Mouse (Mus musculus) ES-Bruce4 (cell line): ENCODE results near the gene E130218I03Rik. TPM values are rescaled to one million over a fixed set of nuclear protein-coding genes. Genes with fewer than 3 reads are reported as not detected.

Source experiments
- H3K27ac ChIP-seq: 2 replicates; pipeline ENCODE4 v1.5.1; 2012; ENCODE audit warnings: low read length, inconsistent platforms; ENCODE audit not compliant: insufficient read depth
- H3K27me3 ChIP-seq: 2 replicates; pipeline ENCODE4 v1.6.1; 2012; ENCODE audit warnings: mild to moderate bottlenecking, low read length, inconsistent platforms; ENCODE audit not compliant: control insufficient read depth, poor library complexity, insufficient read depth, severe bottlenecking
- H3K36me3 ChIP-seq: 2 replicates; pipeline ENCODE4 v1.6.1; 2012; ENCODE audit warnings: inconsistent platforms, mild to moderate bottlenecking, low read length, moderate library complexity; ENCODE audit not compliant: control insufficient read depth, poor library complexity, insufficient read depth, severe bottlenecking
- H3K4me1 ChIP-seq: one replicate; pipeline ENCODE4 v1.8.1; 2011; ENCODE audit warnings: low read length; ENCODE audit not compliant: control insufficient read depth, insufficient read depth
- H3K4me3 ChIP-seq: 2 replicates; pipeline ENCODE4 v1.5.1; 2011; ENCODE audit warnings: low read depth, mild to moderate bottlenecking, low read length
- H3K9ac ChIP-seq: 2 replicates; pipeline ENCODE4 v1.6.1; 2012; ENCODE audit warnings: low read depth, mild to moderate bottlenecking, inconsistent platforms; ENCODE audit not compliant: poor library complexity, severe bottlenecking
- H3K9me3 ChIP-seq: replicated peaks from 2 replicates; pipeline ENCODE4 v1.6.1; 2012; ENCODE audit warnings: mild to moderate bottlenecking, low read length, inconsistent platforms; ENCODE audit not compliant: control insufficient read depth, poor library complexity, insufficient read depth, severe bottlenecking
- CTCF ChIP-seq: IDR thresholded peaks from one replicate; pipeline ENCODE4 v1.8.1; 2011; ENCODE audit warnings: low read depth, low read length
- EP300 ChIP-seq: IDR thresholded peaks from 2 replicates; pipeline ENCODE4 v1.6.1; 2011; ENCODE audit warnings: low read depth, low read length; ENCODE audit not compliant: insufficient read depth
- POLR2A ChIP-seq: IDR thresholded peaks from one replicate; pipeline ENCODE4 v1.8.1; 2011; ENCODE audit warnings: low read length; ENCODE audit not compliant: insufficient read depth
- polyA plus RNA-seq: library from polyadenylated mRNA; stranded (reverse); fragments of >200 nt; gene quantifications from 2 replicates; pipeline ENCODE4 v1.2.4, GENCODE M21; 2011; ENCODE audit warnings: low read depth; ENCODE audit not compliant: missing spikeins, insufficient read depth, insufficient read length

Gene E130218I03Rik
- polyA plus RNA-seq, 1 experiment: not detected

DNA sequence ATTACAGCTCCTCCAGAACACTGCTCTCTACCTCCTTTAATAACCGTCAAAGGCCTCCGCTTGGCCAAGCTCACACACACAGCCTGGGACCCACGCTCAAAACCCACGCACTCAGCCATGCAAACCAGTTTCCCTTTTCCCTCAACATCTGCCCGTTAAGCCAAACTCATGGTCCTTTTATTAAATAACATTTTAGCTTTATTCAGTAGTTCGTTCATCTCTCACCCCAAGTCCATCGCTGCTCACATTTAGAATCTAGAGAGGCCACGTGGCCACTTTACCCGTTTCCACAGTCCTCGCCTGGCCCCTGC lies 7.4 kb downstream of the E130218I03Rik start:
- Histone ChIP-seq H3K4me1 (peaks cover 6% of the 10 kb centered on the region), H3K27ac (no peak overlapping the region), H3K36me3 (no peaks in the 10 kb centered on the region), H3K27me3 (peaks cover 9% of the 10 kb centered on the region), H3K9me3 (no peaks in the 10 kb centered on the region), H3K9ac (peak overlapping the region; percentile 62), H3K4me3 (peak overlapping the region; percentile 54)
- TF ChIP-seq EP300: no peak
- no peak for TF ChIP-seq CTCF

GRCm38 (mm10) chr4:134251241-134252130 lies 8.0 kb downstream of the E130218I03Rik start:
- H3K27me3 ChIP-seq: peaks cover 9% of the 10 kb centered on the region
- no peak overlapping the region for H3K27ac ChIP-seq
- TF ChIP-seq CTCF: no peak
- no peak for TF ChIP-seq POLR2A
- TF ChIP-seq EP300: no peak
- H3K36me3 ChIP-seq: no peaks in the 10 kb centered on the region
- no peaks in the 10 kb centered on the region for H3K9me3 ChIP-seq
- H3K9ac ChIP-seq: peak overlapping the region; percentile 62
- H3K4me3 ChIP-seq: peak overlapping the region; percentile 54
- peaks cover 8% of the 10 kb centered on the region for H3K4me1 ChIP-seq

- Histone ChIP-seq H3K27ac (no peak overlapping the region), H3K9ac (no peak overlapping the region), H3K9me3 (no peaks in the 10 kb centered on the region), H3K4me1 (peaks cover 8% of the 10 kb centered on the region), H3K36me3 (no peaks in the 10 kb centered on the region), H3K27me3 (peaks cover 9% of the 10 kb centered on the region), H3K4me3 (peak overlapping the region; percentile 54; the same call in 1 of the 2 replicates)
- TF ChIP-seq CTCF: no peak
- TF ChIP-seq EP300: no peak
- no peak for TF ChIP-seq POLR2A
Observed at GRCm38 (mm10) chr4:134252131-134252910, 8.9 kb downstream of the E130218I03Rik start.

DNA sequence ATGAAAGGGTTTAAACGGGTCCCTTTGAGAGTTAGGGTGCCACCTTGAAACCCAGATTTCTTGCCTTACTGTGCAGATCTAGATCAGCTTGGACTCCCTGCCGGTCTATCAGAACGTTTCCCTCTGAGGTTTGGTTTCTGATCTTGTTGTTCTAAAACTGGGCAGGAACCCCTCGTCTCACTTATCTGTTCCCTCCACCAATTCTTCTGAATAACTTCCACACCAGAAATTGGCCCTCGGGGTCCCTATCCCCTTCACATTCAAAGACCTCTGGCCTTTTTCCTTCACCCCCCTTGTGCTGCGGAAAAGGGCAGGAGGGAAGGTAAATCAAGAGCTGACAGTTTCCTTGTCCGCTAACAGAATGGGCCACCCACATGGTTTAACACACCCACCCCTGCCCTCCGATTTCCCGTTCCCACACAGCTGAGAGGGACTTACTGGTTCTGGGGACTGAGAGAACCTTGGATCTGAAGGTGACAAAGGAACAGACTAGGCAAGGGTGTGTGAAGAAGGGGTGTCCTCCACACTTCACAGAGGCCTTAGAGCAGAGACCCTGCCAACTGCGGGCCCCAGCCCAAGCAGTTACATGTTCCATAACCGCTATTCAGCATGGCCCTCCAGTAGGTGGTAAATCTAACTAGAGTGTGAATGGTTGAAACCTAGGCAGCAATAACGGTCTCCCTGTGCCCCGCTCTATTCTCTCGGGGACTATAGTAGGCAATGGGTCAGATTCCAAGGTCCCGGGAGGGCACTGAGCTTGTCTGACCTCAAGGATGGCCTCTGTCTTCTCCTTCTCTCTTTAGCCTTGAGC lies 9.7 kb downstream of the E130218I03Rik start:
- Histone ChIP-seq H3K9me3 (no peaks in the 10 kb centered on the region), H3K4me1 (peaks cover 11% of the 10 kb centered on the region), H3K27me3 (peaks cover 9% of the 10 kb centered on the region), H3K27ac (no peak overlapping the region), H3K36me3 (no peaks in the 10 kb centered on the region), H3K9ac (no peak overlapping the region), H3K4me3 (no peak overlapping the region)
- TF ChIP-seq EP300: no peak
- no peak for TF ChIP-seq CTCF
- TF ChIP-seq POLR2A: no peak

- Histone ChIP-seq H3K27me3 (peaks cover 9% of the 10 kb centered on the region), H3K4me3 (no peak within 1 kb of the TSS), H3K4me1 (peaks cover 11% of the 10 kb centered on the region), H3K36me3 (no peaks in the 10 kb centered on the region), H3K9me3 (no peaks in the 10 kb centered on the region), H3K27ac (no peak within 1 kb of the TSS), H3K9ac (no peak within 1 kb of the TSS)
- TF ChIP-seq EP300 (no peak), POLR2A (no peak), CTCF (no peak)
Observed at GRCm38 (mm10) chr4:134253722-134254324, 10.4 kb downstream of the E130218I03Rik start, which contains the start of gene Grrp1. Gene Grrp1, minus strand, starts transcription at chr4:134254106.
